Mouse (Mus musculus) testis, adult 2 months (tissue): Measurements from ENCODE around the gene Samd4. TPM values are rescaled to one million over a fixed set of nuclear protein-coding genes. Genes with fewer than 3 reads are reported as not detected.

Experiments
- H3K27ac ChIP-seq: fragments of 200-500 bp; 2 replicates; pipeline ENCODE4 v1.5.1; 2012; ENCODE audit warnings: low read depth, low read length; ENCODE audit not compliant: control insufficient read depth, insufficient read depth
- H3K27me3 ChIP-seq: fragments of 200-500 bp; 2 replicates; pipeline ENCODE4 v1.6.1; 2012; ENCODE audit warnings: mild to moderate bottlenecking, low read length, moderate library complexity; ENCODE audit not compliant: control insufficient read depth, insufficient read depth
- H3K36me3 ChIP-seq: fragments of 200-500 bp; 2 replicates; pipeline ENCODE4 v1.6.1; 2012; ENCODE audit warnings: mild to moderate bottlenecking, low read length; ENCODE audit not compliant: control insufficient read depth, insufficient read depth
- H3K4me1 ChIP-seq: fragments of 200-500 bp; 2 replicates; pipeline ENCODE4 v1.6.1; 2012; ENCODE audit warnings: low read length; ENCODE audit not compliant: control insufficient read depth, insufficient read depth
- H3K4me3 ChIP-seq: fragments of 200-500 bp; 2 replicates; pipeline ENCODE4 v1.5.1; 2012; ENCODE audit warnings: low read depth, mild to moderate bottlenecking, low read length, moderate library complexity, mixed read lengths; ENCODE audit not compliant: control insufficient read depth
- CTCF ChIP-seq: fragments of 200-500 bp; IDR thresholded peaks from 2 replicates; pipeline ENCODE4 v1.5.1; 2012; ENCODE audit warnings: low read depth, mild to moderate bottlenecking, inconsistent platforms, low read length, moderate library complexity; ENCODE audit not compliant: control insufficient read depth, insufficient read depth, insufficient replicate concordance
- POLR2A ChIP-seq: fragments of 200-500 bp; IDR thresholded peaks from 2 replicates; pipeline ENCODE4 v1.6.1; 2012; ENCODE audit warnings: low read depth, mild to moderate bottlenecking, inconsistent platforms, low read length, moderate library complexity; ENCODE audit not compliant: control insufficient read depth
- polyA plus RNA-seq: library from polyadenylated mRNA; depleted of rRNA; stranded (reverse); fragments of >200 nt; gene quantifications from 2 replicates; pipeline ENCODE4 v1.2.3, GENCODE M21; 2012

The Samd4 gene
- polyA plus RNA-seq, 1 experiment = 693 TPM

DNA sequence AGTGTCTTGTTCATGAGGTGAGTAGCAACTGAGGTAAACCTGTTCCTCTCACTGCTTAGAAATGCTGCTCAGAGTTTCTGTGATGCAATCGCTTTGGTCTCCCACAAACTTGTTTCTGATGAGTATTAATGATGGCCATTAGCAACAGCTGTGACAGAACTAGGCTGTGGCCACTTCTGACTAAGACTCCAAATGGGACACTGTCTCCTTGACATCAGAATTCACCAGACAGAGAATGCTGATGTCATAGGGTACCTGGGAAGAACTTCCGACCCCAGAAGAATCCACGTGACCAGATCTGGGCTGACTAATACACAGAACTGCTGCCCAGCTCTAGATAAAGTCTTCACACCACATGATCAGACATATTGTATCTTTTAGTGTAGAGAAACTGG, 194.9 kb downstream of the Samd4 start:
- Histone ChIP-seq H3K36me3 (no peaks in the 10 kb centered on the region), H3K27ac (no peak overlapping the region), H3K27me3 (no peaks in the 10 kb centered on the region), H3K4me3 (peak overlapping the region; percentile 69), H3K4me1 (peaks cover 2% of the 10 kb centered on the region; the same call in 1 of the 2 replicates)
- TF ChIP-seq POLR2A (no peak), CTCF (no peak)

DNA sequence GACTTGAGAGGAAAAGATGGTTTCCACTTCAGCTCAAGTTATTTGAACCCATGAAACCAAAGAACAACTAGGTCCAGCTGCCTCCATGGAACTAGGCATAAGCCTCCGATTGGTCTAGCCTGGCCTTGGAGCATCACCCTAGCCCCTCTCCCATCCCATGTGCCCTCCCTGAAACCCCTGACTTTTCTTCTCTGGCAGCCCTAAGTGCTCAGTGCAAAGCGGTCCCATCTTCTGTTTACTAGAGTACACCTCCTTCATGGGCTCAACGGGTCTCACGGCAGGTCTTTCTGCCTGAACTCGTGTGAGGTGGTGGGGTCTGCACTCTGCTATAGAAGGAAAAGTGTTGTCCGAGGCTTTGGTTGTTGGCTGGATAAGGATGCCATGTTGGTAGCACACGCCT, 197.3 kb downstream of the Samd4 start:
- Histone ChIP-seq H3K4me1 (no peaks in the 10 kb centered on the region; the same call in 1 of the 2 replicates), H3K27ac (no peak overlapping the region), H3K27me3 (no peaks in the 10 kb centered on the region), H3K36me3 (no peaks in the 10 kb centered on the region), H3K4me3 (no peak overlapping the region)
- TF ChIP-seq POLR2A (no peak), CTCF (no peak)

DNA sequence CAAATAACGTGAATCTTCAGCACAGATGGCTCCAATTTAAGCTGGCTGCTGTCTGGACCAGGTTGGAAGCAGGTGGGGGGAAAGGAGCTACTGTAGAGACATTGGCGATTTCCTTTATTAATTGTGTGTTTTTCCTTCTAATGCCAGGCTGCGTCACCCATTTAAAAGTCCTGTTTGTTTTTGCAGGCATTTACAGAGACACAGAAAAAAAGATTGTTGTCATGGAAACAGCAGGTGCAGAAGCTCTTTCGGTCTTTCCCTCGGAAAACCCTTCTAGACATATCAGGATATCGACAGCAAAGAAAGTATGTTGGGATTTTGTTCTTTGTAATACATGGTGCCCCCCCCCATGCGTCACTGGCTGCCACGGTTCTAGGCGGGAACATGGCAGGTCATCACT, 200.7 kb downstream of the Samd4 start:
- Histone ChIP-seq H3K4me3 (no peak overlapping the region), H3K27ac (no peak overlapping the region), H3K36me3 (no peaks in the 10 kb centered on the region), H3K4me1 (peaks cover 6% of the 10 kb centered on the region), H3K27me3 (no peaks in the 10 kb centered on the region)
- TF ChIP-seq POLR2A (no peak), CTCF (no peak)

DNA sequence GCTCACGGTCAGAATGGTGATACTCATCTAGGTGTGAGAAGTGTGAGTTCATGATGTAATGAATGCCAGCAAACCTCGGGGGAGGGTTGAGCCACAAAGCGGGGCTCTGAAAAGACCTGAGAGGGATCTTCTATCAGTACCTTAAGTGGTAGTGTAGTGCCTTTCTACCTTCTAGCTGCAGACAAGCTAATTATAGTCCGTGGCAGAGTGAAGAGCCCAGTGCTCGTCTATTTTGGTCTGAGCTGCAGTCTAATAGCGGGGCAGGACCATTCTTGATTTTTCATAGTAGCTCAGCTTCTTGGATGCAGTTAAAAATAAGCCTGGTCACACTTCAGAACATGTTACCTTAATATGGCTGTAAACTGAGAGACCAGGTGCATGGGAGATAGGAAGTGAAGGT, 201.2 kb downstream of the Samd4 start:
- H3K4me3 ChIP-seq = no peak overlapping the region
- H3K27me3 ChIP-seq = no peaks in the 10 kb centered on the region
- no peaks in the 10 kb centered on the region for H3K36me3 ChIP-seq
- H3K4me1 ChIP-seq = peaks cover 6% of the 10 kb centered on the region
- H3K27ac ChIP-seq = no peak overlapping the region
- TF ChIP-seq POLR2A (no peak), CTCF (no peak)

DNA sequence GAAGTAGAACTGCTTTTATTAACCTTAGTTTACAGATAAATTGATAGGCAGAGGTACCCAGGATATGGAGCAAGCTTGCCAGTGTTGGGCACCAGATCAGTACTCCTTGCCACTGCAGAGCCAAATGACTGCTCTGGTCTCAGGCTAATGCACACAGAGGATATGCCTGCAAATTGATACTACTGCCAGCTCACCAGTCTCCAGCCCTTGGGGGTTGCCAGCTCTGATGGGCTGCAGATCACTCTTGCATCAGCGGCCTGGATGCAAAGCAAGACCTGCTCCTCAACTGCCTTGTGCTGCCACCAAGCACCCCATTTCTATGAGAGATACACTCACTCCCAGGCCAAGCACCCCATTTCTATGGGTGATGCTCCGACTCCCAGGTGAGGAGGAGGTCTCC, 202.0 kb downstream of the Samd4 start:
- no peak for TF ChIP-seq CTCF
- no peak for TF ChIP-seq POLR2A
- H3K27ac ChIP-seq = no peak overlapping the region
- H3K36me3 ChIP-seq = no peaks in the 10 kb centered on the region
- H3K4me1 ChIP-seq = peaks cover 6% of the 10 kb centered on the region
- H3K27me3 ChIP-seq = no peaks in the 10 kb centered on the region
- H3K4me3 ChIP-seq = no peak overlapping the region

DNA sequence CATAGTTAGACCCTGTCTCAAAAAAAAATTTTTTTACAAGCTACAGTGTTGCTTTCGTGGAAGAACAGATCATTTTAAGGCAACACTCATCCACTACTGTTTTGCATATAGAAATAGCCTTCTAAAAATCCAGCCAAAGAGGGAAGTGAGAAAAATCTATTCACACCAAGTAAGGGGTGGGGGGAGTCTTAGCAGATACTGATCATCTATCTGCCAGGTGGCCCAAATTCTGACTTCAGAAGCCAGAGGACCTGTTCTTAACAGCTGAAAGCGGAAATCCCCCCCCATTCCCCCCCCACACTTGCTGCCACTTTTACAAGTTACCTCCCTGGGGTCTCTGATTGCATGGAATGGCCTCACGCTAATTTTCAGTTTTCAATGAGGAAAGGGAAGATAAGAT, 203.5 kb downstream of the Samd4 start:
- no peaks in the 10 kb centered on the region for H3K36me3 ChIP-seq
- no peak for TF ChIP-seq CTCF
- TF ChIP-seq POLR2A = no peak
- H3K4me3 ChIP-seq = no peak overlapping the region
- no peaks in the 10 kb centered on the region for H3K27me3 ChIP-seq
- H3K4me1 ChIP-seq = peaks cover 6% of the 10 kb centered on the region
- no peak overlapping the region for H3K27ac ChIP-seq

DNA sequence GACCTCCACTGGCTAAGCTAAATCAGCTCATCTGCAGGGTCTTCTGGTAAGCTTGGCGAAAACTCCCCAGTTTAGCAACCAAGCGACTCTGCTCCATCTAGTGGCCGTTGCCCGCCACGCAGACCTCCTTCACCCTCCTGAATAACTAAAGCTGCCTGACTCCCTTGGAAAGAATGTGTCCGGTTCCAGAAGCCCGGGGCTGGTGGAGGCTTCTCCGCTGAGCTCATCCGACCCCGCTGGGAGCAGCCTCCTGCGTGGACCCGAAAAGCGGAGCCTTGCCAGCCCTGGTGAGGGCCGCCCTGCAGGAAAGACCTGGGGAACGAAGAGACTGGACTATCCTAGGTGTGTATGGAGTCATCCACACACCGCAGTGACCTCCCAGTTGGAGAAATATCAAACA, 204.1 kb downstream of the Samd4 start:
- Histone ChIP-seq H3K4me1 (peaks cover 6% of the 10 kb centered on the region), H3K27ac (no peak overlapping the region), H3K27me3 (no peaks in the 10 kb centered on the region), H3K4me3 (peak overlapping the region; percentile 12), H3K36me3 (no peaks in the 10 kb centered on the region)
- TF ChIP-seq CTCF (peak; percentile 57; the same call in 1 of the 2 replicates), POLR2A (no peak)

DNA sequence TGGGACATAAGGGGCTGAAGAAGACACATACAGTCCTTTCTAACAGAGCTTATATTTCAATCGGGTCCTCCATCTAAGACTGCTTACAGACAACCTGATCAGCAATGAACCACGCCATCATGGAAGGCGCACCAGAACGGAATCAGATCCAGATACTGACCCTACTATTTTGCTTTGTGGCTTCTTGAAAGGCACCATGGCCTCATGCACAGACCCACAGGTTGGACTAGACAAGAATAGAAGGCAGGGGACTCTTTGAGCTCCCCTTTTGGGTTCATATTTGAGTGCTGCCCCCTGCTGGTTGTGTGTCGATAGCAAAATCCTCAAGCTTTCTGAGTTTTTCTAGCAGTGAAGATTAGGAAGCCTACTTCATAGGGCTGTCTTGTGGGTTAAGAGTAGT, 204.5 kb downstream of the Samd4 start:
- peak overlapping the region; percentile 12 for H3K4me3 ChIP-seq
- no peaks in the 10 kb centered on the region for H3K36me3 ChIP-seq
- H3K27ac ChIP-seq = no peak overlapping the region
- no peak for TF ChIP-seq POLR2A
- no peaks in the 10 kb centered on the region for H3K27me3 ChIP-seq
- H3K4me1 ChIP-seq = peaks cover 6% of the 10 kb centered on the region
